7 mouse cellular contexts compared by ENCODE assay signal in the genomic region with DNA sequence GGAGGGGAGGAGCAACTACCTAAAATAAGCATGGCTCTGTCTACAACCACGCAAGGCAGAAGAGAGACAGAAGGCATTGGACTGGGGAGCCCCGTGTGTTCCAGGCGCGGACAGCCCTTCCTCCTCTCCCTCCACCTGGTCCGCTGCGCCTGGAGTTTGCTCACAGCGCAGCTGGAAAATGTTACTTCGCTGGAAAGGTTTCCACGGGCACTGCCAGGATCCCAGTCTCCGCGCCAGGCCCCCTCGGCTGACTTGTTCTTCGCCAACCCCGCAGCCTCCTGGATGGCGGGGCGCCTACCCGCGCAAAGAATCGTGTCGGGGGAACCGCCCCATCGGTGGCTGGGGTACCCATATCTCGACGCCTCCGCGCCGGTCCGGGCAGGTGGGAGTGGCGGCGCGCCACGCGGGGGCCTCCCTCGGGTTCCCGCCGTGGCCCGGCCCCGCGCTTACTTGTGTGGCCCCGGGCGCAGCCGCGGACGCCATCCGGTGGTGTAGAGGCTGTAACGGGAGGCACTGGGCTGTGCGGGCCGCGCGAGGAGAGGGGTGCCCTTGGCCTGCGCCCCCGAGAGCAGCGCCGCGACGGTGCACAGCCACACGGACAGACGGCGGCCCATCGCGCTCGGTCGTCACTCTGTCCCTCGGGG. TPM values are rescaled to one million over a fixed set of nuclear protein-coding genes. Genes with fewer than 3 reads are reported as not detected.
DNase-seq lines count a peak whose midpoint lies in the region; ATAC-seq and TF ChIP-seq lines count a peak whose summit lies in the region.

No protein-coding gene starts in this region.

- H3K27ac ChIP-seq in ES-Bruce4 (ENCODE audit: insufficient read depth, low read length) = no peak overlapping the region
- H3K27ac ChIP-seq in forebrain, embryonic 15.5 days (replicated peaks) = no peak overlapping the region
- H3K27ac ChIP-seq in limb, embryonic 10.5 days = peak overlapping the region; percentile 88

- TF ChIP-seq EP300 in ES-Bruce4 (IDR thresholded peaks at IDR 0.05; ENCODE audit: insufficient read depth, low read depth, low read length) = no peak

- peak; percentile 35 for DNase-seq in ZHBTc4 (ENCODE audit: low read depth, low spot score)
- peak; percentile 64 for DNase-seq in limb, embryonic 10.5 days (ENCODE audit: low spot score)
- DNase-seq in retina, embryonic 14.5 days (ENCODE audit: low spot score) = peak; percentile 26
- no peak for DNase-seq in right cerebral cortex, postnatal 14 days
- DNase-seq in lung, adult 2 months = no peak

- no peaks in the 10 kb centered on the region for H3K36me3 ChIP-seq in ES-Bruce4 (ENCODE audit: control insufficient read depth, insufficient read depth, low read length, poor library complexity, severe bottlenecking)
- H3K36me3 ChIP-seq in forebrain, embryonic 15.5 days = no peaks in the 10 kb centered on the region
- peaks cover 5% of the 10 kb centered on the region; the same call in 1 of the 2 replicates for H3K36me3 ChIP-seq in limb, embryonic 10.5 days

- H3K9me3 ChIP-seq in ES-Bruce4 (replicated peaks; ENCODE audit: control insufficient read depth, insufficient read depth, low read length, poor library complexity, severe bottlenecking) = no peaks in the 10 kb centered on the region
- no peaks in the 10 kb centered on the region for H3K9me3 ChIP-seq in forebrain, embryonic 15.5 days
- H3K9me3 ChIP-seq in limb, embryonic 10.5 days (replicated peaks) = no peaks in the 10 kb centered on the region

- peaks cover 11% of the 10 kb centered on the region for H3K27me3 ChIP-seq in ES-Bruce4 (ENCODE audit: control insufficient read depth, insufficient read depth, low read length, poor library complexity, severe bottlenecking)
- peaks cover 40% of the 10 kb centered on the region for H3K27me3 ChIP-seq in forebrain, embryonic 15.5 days
- peaks cover 85% of the 10 kb centered on the region for H3K27me3 ChIP-seq in limb, embryonic 10.5 days (ENCODE audit: low read depth, poor library complexity, severe bottlenecking)

- no peak for TF ChIP-seq CTCF in ES-Bruce4 (IDR thresholded peaks at IDR 0.05; ENCODE audit: low read depth, low read length)
- TF ChIP-seq CTCF in lung, adult 2 months (IDR thresholded peaks at IDR 0.05; ENCODE audit: insufficient read depth, low read length) = no peak

- WGBS in forebrain, embryonic 15.5 days = 1% methylated on average over 64 of the region's 64 CpGs
- WGBS in limb, embryonic 10.5 days = 3% methylated on average over 64 of the region's 64 CpGs
- 2% methylated on average over 61 of the region's 64 CpGs for WGBS in lung, adult 2 months

- no peaks in the 10 kb centered on the region for H3K4me1 ChIP-seq in ES-Bruce4 (ENCODE audit: control insufficient read depth, insufficient read depth, low read length)
- peaks cover 20% of the 10 kb centered on the region for H3K4me1 ChIP-seq in forebrain, embryonic 15.5 days
- peaks cover 46% of the 10 kb centered on the region for H3K4me1 ChIP-seq in limb, embryonic 10.5 days
- no peaks in the 10 kb centered on the region for H3K4me1 ChIP-seq in lung, adult 2 months (ENCODE audit: control insufficient read depth, insufficient read depth, low read length)

- ATAC-seq in forebrain, embryonic 15.5 days (replicated peaks) = peak; percentile 59

- H3K4me3 ChIP-seq in ES-Bruce4 (ENCODE audit: low read depth, low read length) = peak overlapping the region; percentile 49
- H3K4me3 ChIP-seq in forebrain, embryonic 15.5 days = peak overlapping the region; percentile 44
- peak overlapping the region; percentile 68 for H3K4me3 ChIP-seq in limb, embryonic 10.5 days
- no peak overlapping the region for H3K4me3 ChIP-seq in lung, adult 2 months (replicated peaks; ENCODE audit: extremely low read depth, low read depth, low read length)

- H3K4me2 ChIP-seq in forebrain, embryonic 15.5 days (replicated peaks) = peak overlapping the region; percentile 87

- H3K9ac ChIP-seq in ES-Bruce4 (ENCODE audit: low read depth, poor library complexity, severe bottlenecking) = peak overlapping the region; percentile 65
- peak overlapping the region; percentile 36 for H3K9ac ChIP-seq in forebrain, embryonic 15.5 days (replicated peaks)

- TF ChIP-seq POLR2A in ES-Bruce4 (IDR thresholded peaks at IDR 0.05; ENCODE audit: insufficient read depth, low read length) = no peak
- TF ChIP-seq POLR2A in lung, adult 2 months (IDR thresholded peaks at IDR 0.05; ENCODE audit: borderline replicate concordance, extremely low read depth, low read depth, low read length) = no peak

RNA-seq across cellular contexts. Expression of a gene that starts 0.4 kb away (rescaled TPM):
- 0.56 and 0.70 TPM in 2 replicates for polyA plus RNA-seq in ES-Bruce4 (2011; ENCODE audit: insufficient read depth, insufficient read length, low read depth, missing spikeins)
- polyA plus RNA-seq in forebrain, embryonic 15.5 days (2015; fragmentation: Nextera tagmentation; extraction: Ambion mirVana) = 0.29 and 0.34 TPM in 2 replicates
- polyA plus RNA-seq in limb, embryonic 10.5 days (2016; fragmentation: Nextera tagmentation; extraction: Ambion mirVana) = 2.6 and 4.9 TPM in 2 replicates
- 0.03 and 0.08 TPM in 2 replicates for polyA plus RNA-seq in lung, adult 2 months (2012; rRNA removed)

RNA-seq across cellular contexts. Expression of a gene that starts 31.2 kb away (rescaled TPM):
- 5.6 and 7.0 TPM in 2 replicates for polyA plus RNA-seq in ES-Bruce4 (2011; ENCODE audit: insufficient read depth, insufficient read length, low read depth, missing spikeins)
- 0.13 and 0.15 TPM in 2 replicates for polyA plus RNA-seq in forebrain, embryonic 15.5 days (2015; fragmentation: Nextera tagmentation; extraction: Ambion mirVana)
- 0.90 and 1.6 TPM in 2 replicates for polyA plus RNA-seq in limb, embryonic 10.5 days (2016; fragmentation: Nextera tagmentation; extraction: Ambion mirVana)
- polyA plus RNA-seq in lung, adult 2 months (2012; rRNA removed) = 8.2 and 15.2 TPM in 2 replicates

RNA-seq across cellular contexts. Expression of a gene that starts 38.9 kb away (rescaled TPM):
- polyA plus RNA-seq in ES-Bruce4 (2011; ENCODE audit: insufficient read depth, insufficient read length, low read depth, missing spikeins) = 0.82 and 1.1 TPM in 2 replicates
- polyA plus RNA-seq in forebrain, embryonic 15.5 days (2015; fragmentation: Nextera tagmentation; extraction: Ambion mirVana) = 19.7 and 21.1 TPM in 2 replicates
- 5.2 and 7.6 TPM in 2 replicates for polyA plus RNA-seq in limb, embryonic 10.5 days (2016; fragmentation: Nextera tagmentation; extraction: Ambion mirVana)
- 11.6 and 14.6 TPM in 2 replicates for polyA plus RNA-seq in lung, adult 2 months (2012; rRNA removed)

Comparison
In these comparisons a context has a peak if more than half of its experiments do, and no peak if none do; other contexts are left out.
1. DNase-seq: peak in ZHBTc4 (single experiment), limb, embryonic 10.5 days (single experiment) and retina, embryonic 14.5 days (single experiment); none in right cerebral cortex, postnatal 14 days (single experiment) and lung, adult 2 months (single experiment).